Mouse (Mus musculus) kidney, adult 18-20 months (tissue): ENCODE data around the gene Gimap1.

Experiments
- DNase-seq: peaks from one replicate; pipeline ENCODE4 v3.0.0; 2021

Gimap1 gene

DNA sequence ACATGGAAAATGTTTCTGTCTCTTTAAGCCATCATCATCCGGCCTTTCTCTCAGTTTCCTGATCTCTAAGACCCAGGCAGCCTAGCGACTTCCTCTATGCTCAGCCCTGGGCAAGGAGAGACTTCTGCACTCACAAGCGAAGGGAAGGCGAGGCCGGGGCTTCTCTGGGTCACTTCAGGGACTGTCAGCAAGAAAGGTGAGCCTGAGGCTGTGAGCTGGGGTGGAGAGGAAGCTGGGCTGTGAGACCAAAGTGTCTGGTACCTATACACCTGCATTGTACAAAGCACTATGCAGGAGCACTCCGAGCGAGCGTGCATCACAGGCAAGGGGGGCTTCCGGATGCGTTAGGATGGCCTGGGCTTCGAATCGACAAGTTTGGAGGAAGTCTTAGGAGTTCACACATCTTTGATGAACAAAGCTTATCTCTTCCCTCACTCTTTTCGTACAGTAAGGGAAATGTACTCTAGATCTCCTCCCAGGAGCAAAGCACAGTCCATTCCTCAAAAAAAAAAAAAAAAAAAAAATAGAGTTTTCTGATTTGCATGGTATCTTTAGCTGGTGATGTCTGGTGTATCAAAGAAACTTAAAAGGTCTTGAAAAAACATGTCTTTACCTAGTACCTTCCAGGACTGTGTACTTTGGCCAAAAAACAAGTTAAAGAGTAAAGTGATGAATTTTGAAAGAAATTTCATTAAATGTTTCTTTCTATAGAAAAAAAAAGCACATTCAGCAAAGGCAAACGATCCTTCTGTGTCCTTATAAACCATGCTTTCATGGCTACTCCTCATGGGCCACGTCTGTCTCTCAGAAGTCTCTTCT is at the start of gene Gimap1:
Gene Gimap1, plus strand, starts transcription at position 94 of the 819 bp plus-strand sequence.
- peak; percentile 54 for DNase-seq

DNA sequence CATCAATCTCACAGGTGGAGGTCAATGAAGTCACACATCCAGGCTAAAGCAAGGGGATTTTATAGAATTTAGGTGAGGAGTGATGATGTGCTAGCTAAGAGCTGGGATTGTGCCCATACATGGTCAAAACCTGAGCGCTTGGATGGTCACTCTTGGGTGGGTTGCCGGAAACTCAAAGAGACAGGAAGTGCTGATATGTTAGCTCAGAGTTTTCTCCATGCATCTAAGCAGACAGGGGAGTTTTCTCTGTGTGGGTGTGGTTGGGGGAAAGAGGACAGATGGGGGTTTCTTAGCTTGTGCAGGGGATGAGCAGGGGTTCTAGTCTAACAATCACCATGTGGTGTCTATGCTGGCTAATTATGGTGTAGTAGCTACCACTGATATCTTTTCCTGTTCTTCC is 49.5 kb upstream of the Gimap1 start:
- no peak for DNase-seq

DNA sequence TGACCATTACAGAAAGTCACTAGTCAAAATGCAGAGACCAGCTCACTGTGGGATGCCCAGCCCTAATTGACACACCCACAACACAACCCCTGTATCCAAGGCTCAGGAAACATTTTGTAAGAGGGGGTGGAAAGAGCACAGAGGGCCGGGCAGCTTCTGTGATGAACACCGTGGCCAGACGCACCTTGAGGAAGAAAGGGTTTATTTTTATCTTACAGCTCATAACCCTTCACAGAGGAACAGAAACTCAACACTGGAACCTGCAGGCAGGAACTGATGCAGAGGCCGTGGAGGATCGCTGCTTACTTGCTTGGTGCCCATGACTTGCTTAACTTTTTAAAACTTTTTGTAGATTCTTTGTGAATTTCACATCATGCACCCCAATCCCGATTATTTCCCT is 45.9 kb upstream of the Gimap1 start:
- DNase-seq = no peak

DNA sequence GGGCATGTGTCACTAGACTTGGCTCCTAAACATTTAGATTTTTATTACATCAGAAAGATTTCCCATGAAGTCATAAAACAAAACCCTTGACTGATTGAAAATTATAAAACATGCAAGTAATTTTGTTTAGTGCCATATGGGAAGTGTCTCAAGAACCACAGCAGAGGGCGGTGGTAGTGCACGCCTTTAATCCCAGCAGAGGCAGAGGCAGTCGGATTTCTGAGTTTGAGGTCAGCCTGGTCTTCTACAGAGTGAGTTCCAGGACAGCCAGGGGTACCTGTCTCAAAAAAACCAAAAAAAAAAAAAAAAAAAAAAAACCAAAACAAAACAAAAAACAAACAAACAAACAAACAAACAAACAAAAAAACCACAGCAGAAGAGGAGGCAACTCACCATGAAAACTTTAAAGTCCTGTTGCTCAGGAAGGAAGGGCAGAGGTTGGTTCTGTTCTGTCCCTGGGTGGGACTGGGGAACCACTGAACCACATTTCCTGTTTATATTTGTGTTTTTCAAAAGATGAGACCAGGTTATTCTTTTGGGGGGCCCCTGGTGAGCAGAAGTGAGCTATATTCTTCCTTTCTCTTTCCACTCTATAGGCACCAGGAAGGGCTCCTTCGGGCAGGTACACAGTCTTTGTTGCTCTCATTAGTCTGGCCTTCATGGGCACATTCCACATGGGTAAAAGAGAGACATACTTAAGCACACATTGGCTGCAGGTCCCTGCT is 41.9 kb upstream of the Gimap1 start:
- no peak for DNase-seq

DNA sequence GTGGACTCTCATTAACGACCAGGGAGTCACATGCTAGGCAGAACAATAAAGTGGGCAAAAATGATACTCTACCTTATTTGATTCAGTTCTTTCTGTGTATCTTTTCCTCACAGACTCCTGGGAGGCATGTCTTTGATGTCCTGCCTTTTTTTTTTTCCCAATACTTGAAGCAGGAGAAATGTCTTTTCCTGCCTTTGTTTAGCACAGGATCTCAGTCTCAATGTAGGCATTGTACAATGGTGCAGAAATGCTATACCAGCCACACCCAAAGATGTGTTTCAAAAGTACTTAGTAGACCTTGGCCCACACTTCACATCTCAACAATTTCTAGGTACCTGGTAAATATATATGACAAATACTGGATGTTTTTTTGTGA is 41.3 kb upstream of the Gimap1 start:
- no peak for DNase-seq

- no peak for DNase-seq
Observed at GRCm38 (mm10) chr6:48698066-48698856, 40.6 kb upstream of the Gimap1 start.

DNA sequence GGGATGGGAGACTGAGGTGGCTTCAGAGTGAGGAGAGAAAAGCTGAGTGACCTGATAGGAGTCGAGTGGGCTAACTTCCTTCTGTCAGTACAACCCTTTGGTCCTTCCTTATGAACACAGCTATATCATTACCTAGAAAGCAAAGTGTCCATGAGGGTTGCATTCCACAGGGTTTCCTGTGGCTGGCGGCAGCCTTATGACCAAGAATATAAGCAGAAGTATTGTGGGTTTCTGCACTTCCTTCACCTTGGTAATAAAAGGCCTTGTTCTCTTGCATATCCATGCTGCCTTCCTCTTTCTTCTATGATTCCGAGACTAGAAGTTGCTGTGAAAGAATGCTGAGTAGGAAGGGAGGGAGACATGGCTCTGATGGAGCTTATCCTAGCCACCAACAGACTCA is 40.0 kb upstream of the Gimap1 start:
- DNase-seq = no peak

DNA sequence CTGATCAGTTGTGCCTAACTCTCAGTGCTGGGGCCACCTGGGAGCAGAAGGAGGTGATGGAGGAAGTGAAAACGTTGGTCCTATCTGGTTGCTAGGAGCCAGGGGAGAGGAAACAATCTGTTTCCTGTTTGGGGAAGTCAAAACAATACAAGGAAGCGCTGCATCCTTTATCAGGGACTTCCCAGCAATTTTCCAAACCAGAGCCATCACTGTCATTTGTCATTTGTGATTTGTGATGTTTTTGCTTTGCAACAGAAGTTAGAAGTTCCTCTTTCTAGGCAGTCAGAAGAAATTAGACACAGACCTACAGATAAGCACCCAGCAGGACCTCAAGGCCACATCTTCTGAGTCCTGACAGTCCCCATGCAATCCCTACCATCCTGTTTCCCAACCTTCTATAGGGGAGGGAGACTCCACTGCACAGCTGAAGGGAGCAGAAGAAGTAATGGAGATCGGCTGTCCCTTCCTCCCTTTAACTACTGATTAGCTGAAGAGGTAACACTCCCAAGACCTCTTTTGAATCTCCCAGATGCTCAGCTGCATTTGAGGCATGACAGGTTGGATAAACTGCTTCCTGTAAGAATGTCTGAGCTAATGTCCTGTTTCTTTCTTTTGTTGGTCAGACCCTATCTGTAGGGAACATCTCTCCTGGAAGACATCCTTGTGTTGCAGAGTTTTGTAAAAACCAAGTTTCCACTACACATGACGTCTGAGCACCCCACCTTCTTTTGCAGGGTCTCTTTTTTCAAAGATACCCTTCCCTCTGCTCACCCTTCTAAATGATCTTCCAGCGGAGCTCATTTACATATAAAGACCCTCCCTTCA is 38.4 kb upstream of the Gimap1 start:
- DNase-seq = no peak

- no peak for DNase-seq
Observed at GRCm38 (mm10) chr6:48702146-48702545, 36.7 kb upstream of the Gimap1 start.

DNA sequence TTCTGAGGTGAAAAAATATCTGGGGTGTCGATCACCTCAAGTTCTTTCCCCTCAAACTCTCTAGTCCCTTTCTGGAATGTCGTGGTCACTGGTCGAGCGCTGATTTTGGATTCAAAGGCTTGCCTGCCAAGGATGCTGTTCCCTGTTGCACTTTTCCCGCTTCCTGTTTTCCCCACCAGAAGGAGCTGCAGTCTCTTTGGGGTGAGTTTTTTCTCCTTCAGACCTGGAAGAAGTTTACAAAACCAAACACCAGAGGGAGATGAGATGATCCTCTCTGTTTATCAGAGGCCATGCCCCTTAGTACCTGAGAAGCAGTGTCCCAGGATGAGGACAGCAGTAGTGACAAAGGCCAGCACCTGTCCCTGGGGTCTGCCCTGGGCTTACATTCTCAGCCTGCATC is 36.3 kb upstream of the Gimap1 start:
- no peak for DNase-seq

- no peak for DNase-seq
Observed at GRCm38 (mm10) chr6:48704146-48704545, 34.7 kb upstream of the Gimap1 start.

- DNase-seq = no peak
Observed at GRCm38 (mm10) chr6:48706130-48706529, 32.7 kb upstream of the Gimap1 start.

DNA sequence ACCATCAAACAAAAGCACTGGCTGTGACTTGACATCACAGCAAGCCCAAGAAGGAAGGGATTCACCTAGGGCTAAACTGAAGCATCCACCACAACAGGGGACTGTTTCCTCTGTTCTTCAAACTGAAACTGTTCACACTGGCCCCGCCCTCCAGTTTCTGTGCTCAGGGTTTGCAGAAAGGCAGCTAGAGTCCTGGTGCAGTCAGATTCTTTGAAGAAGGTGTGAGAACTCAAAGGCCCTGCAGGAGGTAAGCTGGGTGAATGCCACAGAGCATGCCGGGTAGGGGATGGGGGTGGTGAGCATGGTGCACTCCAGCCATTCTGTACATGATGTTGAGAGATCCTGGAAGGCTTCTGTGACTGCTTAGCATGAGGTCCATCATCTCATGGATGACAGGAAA is 20.4 kb upstream of the Gimap1 start, which contains the start of the genes Gm28053 and Gimap7:
Gene Gm28053, plus strand, starts transcription at position 153 of the 400 bp plus-strand sequence.
Gene Gimap7, plus strand, starts transcription at position 167 of the 400 bp plus-strand sequence.
- no peak for DNase-seq

GRCm38 (mm10) chr6:48720326-48720725 is 18.5 kb upstream of the Gimap1 start:
- DNase-seq = no peak

DNA sequence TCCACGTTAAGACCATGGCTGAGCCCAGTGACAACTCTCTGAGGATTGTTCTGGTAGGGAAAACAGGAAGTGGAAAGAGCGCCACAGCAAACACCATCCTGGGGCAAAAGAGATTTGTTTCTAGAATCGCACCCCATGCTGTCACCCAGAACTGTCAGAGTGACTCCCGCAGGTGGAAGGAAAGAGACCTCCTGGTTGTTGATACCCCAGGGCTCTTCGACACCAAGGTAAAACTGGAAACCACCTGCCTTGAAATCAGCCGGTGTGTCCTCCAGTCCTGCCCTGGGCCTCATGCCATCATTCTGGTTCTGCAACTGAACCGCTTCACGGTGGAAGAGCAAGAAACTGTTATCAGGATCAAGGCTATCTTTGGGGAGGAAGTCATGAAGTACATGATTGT is 15.4 kb upstream of the Gimap1 start:
- no peak for DNase-seq

DNA sequence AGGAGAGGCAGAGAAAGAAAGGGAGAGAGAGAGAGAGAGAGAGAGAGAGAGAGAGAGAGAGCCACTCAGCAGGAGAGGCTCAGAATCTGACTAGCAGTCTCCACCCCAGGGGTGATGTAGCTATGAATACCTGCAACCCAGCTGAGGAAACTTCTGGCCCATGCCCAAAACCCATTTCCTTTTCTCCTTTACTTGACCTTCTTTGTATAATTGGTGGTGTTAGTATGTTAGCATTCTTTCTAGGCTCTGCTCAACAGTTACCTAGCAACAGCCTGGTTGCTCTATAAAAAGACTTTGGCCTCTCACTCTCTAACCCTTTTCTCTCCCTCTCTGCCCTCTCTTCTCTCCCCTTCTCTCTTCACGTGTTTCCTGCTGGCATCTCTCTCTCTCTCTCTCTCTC is 13.4 kb upstream of the Gimap1 start:
- DNase-seq = peak; percentile 79

- DNase-seq = no peak
Observed at GRCm38 (mm10) chr6:48727761-48728160, 11.1 kb upstream of the Gimap1 start.

DNA sequence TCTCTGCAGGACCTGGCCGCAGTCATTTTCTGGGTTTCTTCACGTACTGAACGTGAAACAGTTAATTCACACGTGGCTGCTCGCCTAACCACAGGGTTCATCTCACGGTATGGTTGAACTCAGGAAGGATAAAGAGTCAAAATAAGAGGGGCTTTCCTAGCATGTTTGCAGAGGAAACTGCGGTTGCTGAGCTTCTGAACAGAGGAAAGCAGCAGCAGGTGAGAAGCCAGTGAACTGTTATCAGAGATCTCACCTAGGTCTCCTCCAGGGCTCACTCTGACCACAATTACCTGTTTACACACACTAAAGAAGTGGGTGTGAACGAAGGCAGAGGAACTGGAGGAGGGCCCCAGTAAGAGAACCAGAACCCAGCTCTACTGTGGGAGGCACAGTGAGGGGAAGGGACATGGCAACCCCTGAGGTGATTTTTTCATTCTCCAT is 6.0 kb upstream of the Gimap1 start:
- DNase-seq = no peak

- no peak for DNase-seq
Observed at GRCm38 (mm10) chr6:48733660-48734059, 5.2 kb upstream of the Gimap1 start.

GRCm38 (mm10) chr6:48737053-48737452 is 1.8 kb upstream of the Gimap1 start:
- DNase-seq = no peak

DNA sequence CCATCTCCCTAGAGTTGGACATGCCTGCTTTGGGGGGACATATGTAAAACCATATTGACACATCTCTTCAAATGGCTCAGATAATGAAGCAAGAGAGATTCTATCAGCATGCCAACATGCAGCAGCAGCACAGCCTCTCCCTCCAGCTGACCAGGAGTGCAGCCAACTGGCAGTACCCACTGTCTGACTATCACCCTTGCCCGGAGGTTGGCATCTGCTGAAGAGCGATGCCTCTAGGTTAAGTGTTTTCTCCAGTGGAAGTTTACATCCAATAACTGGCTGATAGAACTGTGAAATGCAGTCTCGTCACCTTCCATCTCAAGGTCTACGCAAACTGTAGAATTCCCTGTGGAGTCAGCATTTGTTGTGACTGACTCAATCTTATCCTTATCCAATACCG is 1.2 kb upstream of the Gimap1 start:
- DNase-seq = no peak

DNA sequence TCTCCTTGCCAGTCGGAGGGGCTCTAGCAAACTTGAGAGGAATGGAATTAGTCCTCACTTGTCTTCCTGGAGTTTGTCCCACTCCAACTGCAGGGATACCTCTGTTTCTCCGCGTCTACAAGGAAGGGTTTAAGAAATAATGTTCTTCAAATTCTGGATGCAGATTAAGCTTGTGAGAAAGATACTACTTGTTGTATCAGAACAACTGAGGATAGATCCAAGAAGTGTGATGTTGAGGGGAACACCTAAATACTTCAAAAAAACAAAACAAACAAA is 864 bp downstream of the Gimap1 start:
- DNase-seq = no peak
